Mouse (Mus musculus): ENCODE data around the gene Coa4.
A peak's percentile ranks its signal among the peaks of the same experiment; 100 is the strongest.

The Coa4 gene

GRCm38 (mm10) chr7:100504740-100505487 lies 32.0 kb upstream of the Coa4 start:
- DNase-seq (ENCODE audit: low read depth, low spot score), result no peak

- peak; percentile 37 for DNase-seq (ENCODE audit: low read depth, low spot score)
Observed at GRCm38 (mm10) chr7:100506494-100506893, 30.4 kb upstream of the Coa4 start.

- DNase-seq (ENCODE audit: low read depth, low spot score), result no peak
Observed at GRCm38 (mm10) chr7:100508670-100509069, 28.2 kb upstream of the Coa4 start.

- peak; percentile 36 for DNase-seq (ENCODE audit: low read depth, low spot score)
Observed at GRCm38 (mm10) chr7:100511602-100512001, 25.3 kb upstream of the Coa4 start.

- peak; percentile 55 for DNase-seq (ENCODE audit: low read depth, low spot score)
Observed at GRCm38 (mm10) chr7:100514573-100514972, 22.3 kb upstream of the Coa4 start, which contains the start of gene Dnajb13. Dnajb13 (minus strand) TSS chr7:100514960.

GRCm38 (mm10) chr7:100520204-100520603 lies 16.7 kb upstream of the Coa4 start:
- no peak for DNase-seq (ENCODE audit: low read depth, low spot score)

- DNase-seq (ENCODE audit: low read depth, low spot score), result peak; percentile 82
Observed at GRCm38 (mm10) chr7:100520663-100521285, 16.1 kb upstream of the Coa4 start.

- DNase-seq (ENCODE audit: low read depth, low spot score), result peak; percentile 57
Observed at GRCm38 (mm10) chr7:100522222-100522621, 14.6 kb upstream of the Coa4 start.

- no peak for DNase-seq (ENCODE audit: low read depth, low spot score)
Observed at GRCm38 (mm10) chr7:100524669-100525068, 12.2 kb upstream of the Coa4 start.

GRCm38 (mm10) chr7:100530766-100531165 lies 6.1 kb upstream of the Coa4 start:
- no peak for DNase-seq (ENCODE audit: low read depth, low spot score)

GRCm38 (mm10) chr7:100533503-100533902 lies 3.4 kb upstream of the Coa4 start:
- DNase-seq (ENCODE audit: low read depth, low spot score), result peak; percentile 45

- DNase-seq (ENCODE audit: low read depth, low spot score), result no peak
Observed at GRCm38 (mm10) chr7:100534216-100534615, 2.7 kb upstream of the Coa4 start.

- no peak for DNase-seq (ENCODE audit: low read depth, low spot score)
Observed at GRCm38 (mm10) chr7:100535831-100536230, 1.0 kb upstream of the Coa4 start.

- no peak for DNase-seq (ENCODE audit: low read depth, low spot score)
Observed at GRCm38 (mm10) chr7:100537519-100537902, 640 bp downstream of the Coa4 start.

GRCm38 (mm10) chr7:100539516-100539915 lies 2.6 kb downstream of the Coa4 start:
- no peak for DNase-seq (ENCODE audit: low read depth, low spot score)

GRCm38 (mm10) chr7:100544437-100544836 lies 7.6 kb downstream of the Coa4 start:
- no peak for DNase-seq (ENCODE audit: low read depth, low spot score)

GRCm38 (mm10) chr7:100547631-100548030 lies 10.8 kb downstream of the Coa4 start:
- DNase-seq (ENCODE audit: low read depth, low spot score), result no peak

GRCm38 (mm10) chr7:100549796-100550195 lies 12.9 kb downstream of the Coa4 start:
- no peak for DNase-seq (ENCODE audit: low read depth, low spot score)

- DNase-seq (ENCODE audit: low read depth, low spot score), result peak; percentile 33
Observed at GRCm38 (mm10) chr7:100550338-100551007, 13.6 kb downstream of the Coa4 start.

- no peak for DNase-seq (ENCODE audit: low read depth, low spot score)
Observed at GRCm38 (mm10) chr7:100554939-100555338, 18.1 kb downstream of the Coa4 start.

GRCm38 (mm10) chr7:100555431-100555951 lies 18.6 kb downstream of the Coa4 start:
- DNase-seq (ENCODE audit: low read depth, low spot score), result peak; percentile 59

- DNase-seq (ENCODE audit: low read depth, low spot score), result no peak
Observed at GRCm38 (mm10) chr7:100557241-100557640, 20.4 kb downstream of the Coa4 start.
